Mouse (Mus musculus) spleen, adult 2 months (tissue): ENCODE data around the gene Fstl1.

ENCODE experiments used
- CTCF ChIP-seq: fragments of 200-500 bp; IDR thresholded peaks from 2 replicates; pipeline ENCODE4 v1.5.1; 2011; ENCODE audit warnings: mild to moderate bottlenecking, inconsistent platforms; ENCODE audit not compliant: insufficient read depth, insufficient read length, insufficient replicate concordance; ENCODE audit errors: extremely low read depth
- POLR2A ChIP-seq: fragments of 200-500 bp; IDR thresholded peaks from 2 replicates; pipeline ENCODE4 v1.6.1; 2011; ENCODE audit warnings: low read depth, low read length, inconsistent platforms

DNA sequence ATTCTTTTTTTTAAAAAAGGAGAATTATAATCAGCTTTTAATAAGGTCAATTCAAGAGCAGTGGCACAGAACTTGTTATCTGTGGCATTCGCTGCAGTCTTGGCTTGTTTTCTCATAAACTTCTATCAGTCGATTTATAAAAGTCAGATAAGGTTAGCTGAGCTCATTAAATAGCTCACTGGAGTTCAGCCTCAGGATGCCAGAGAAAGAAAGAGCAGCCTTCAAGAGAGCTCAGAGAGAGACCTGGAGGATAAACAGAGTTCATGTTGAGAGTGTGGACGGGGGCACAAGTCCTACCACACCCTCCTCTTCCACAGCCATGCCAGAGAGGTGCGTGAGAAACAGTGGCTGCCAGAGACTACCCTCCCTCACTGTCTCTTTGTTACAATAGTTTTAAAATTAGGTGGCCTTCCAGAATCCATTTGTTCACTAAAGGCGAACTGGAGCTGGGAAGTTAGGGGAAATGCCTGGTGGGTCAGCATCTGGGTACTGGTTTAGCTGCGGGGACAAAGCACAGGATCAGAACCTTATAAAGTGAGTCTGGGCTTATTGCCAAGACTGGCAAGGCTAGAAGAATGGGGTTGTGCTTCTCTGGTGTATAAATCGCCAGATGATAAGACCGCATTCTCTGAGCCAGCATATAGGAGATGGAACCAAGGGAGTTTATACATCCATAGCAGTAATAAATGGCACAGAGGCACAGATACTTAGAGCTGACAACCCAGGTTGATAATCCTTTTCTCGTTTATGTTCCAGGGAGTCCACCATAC is 47.1 kb upstream of the Fstl1 start:
- TF ChIP-seq CTCF: no peak
- no peak for TF ChIP-seq POLR2A
